11 mouse cellular contexts compared by ENCODE assay signal in genomic region chr7:118585856-118586255, GRCm38 (mm10). TPM values are rescaled to one million over a fixed set of nuclear protein-coding genes. Genes with fewer than 3 reads are reported as not detected.
DNase-seq lines count a peak whose midpoint lies in the region.
"Had no signal": no experiment of that assay in that cellular context is flagged by ENCODE, and none has a peak within 500 bp of the region (broad histone marks: within the 10 kb centered on the region; RNA-seq: fewer than 3 reads in every experiment).

No protein-coding gene starts in this region.

- intact Hi-C loops in heart, postnatal 25 days (cut with DNase I), result no loop called here
- intact Hi-C loops in left cerebral cortex, postnatal 36 days (cut with DNase I), result no loop called here

- DNase-seq in adrenal gland, adult (ENCODE audit: inconsistent age in 2 of 2, low spot score in 1 of 2), result peak; percentile 41 to 50
- DNase-seq in adrenal gland, postnatal 4 days (ENCODE audit: low spot score in 2 of 2), result no peak
- peak; percentile 27 to 68 for DNase-seq in kidney, postnatal 25 days
- no peak for DNase-seq in kidney, postnatal 4 days
- DNase-seq in cerebellum, postnatal 10 days, result peak; percentile 86 to 87
- DNase-seq in heart, postnatal 25 days (ENCODE audit: low spot score), result peak; percentile 24
- no peak for DNase-seq in left cerebral cortex, postnatal 36 days (ENCODE audit: low spot score in 2 of 2)
- DNase-seq in thymus, postnatal 0 days (ENCODE audit: low spot score), result no peak
- DNase-seq: layer of hippocampus, adult 9-11 months had no signal

RNA-seq across cellular contexts. Expression of gene Tmc7, which starts 1.3 kb away (rescaled TPM):
- 1 to 10 TPM; 1.7 to 2.5 TPM for total RNA-seq in adrenal gland, postnatal 4 days (2021)
- 1 to 10 TPM; 6.5 to 6.7 TPM for total RNA-seq in heart, postnatal 25 days (2021)
- total RNA-seq in left cerebral cortex, postnatal 36 days (2021), result 10 to 100 TPM; 15.2 to 19.5 TPM
- 0.75 and 0.78 TPM in 2 replicates for polyA plus RNA-seq in thymus, postnatal 0 days (2015; fragmentation: Nextera tagmentation; extraction: Ambion mirVana)

RNA-seq across cellular contexts. Expression of gene Tmc5, which starts 11.2 kb away (rescaled TPM):
- total RNA-seq in adrenal gland, postnatal 4 days (2021), result under 1 TPM; 0.20 to 0.34 TPM
- total RNA-seq in heart, postnatal 25 days (2021), result under 1 TPM; 0.14 to 0.26 TPM
- total RNA-seq in left cerebral cortex, postnatal 36 days (2021), result under 1 TPM; 0.15 to 0.50 TPM
- 2.0 and 2.2 TPM in 2 replicates for polyA plus RNA-seq in thymus, postnatal 0 days (2015; fragmentation: Nextera tagmentation; extraction: Ambion mirVana)
- total RNA-seq: neutrophil, adult 5-6 weeks had no signal
- polyA plus RNA-seq: liver, embryonic 14.5 days had no signal

RNA-seq across cellular contexts. Expression of gene Coq7, which starts 52.7 kb away (rescaled TPM):
- 10 to 100 TPM; 48.8 to 49.8 TPM for total RNA-seq in adrenal gland, postnatal 4 days (2021)
- total RNA-seq in heart, postnatal 25 days (2021), result 100 to 1,000 TPM; 109 to 115 TPM
- total RNA-seq in left cerebral cortex, postnatal 36 days (2021), result 10 to 100 TPM; 30.8 to 37.6 TPM
- 81.4 and 86.5 TPM in 2 replicates for polyA plus RNA-seq in thymus, postnatal 0 days (2015; fragmentation: Nextera tagmentation; extraction: Ambion mirVana)

Comparison
In these comparisons a context has a peak if more than half of its experiments do, and no peak if none do; other contexts are left out.
1. DNase-seq: peak in adrenal gland, adult (2 of 2), kidney, postnatal 25 days (2 of 2), cerebellum, postnatal 10 days (2 of 2) and heart, postnatal 25 days (single experiment); none in adrenal gland, postnatal 4 days (0 of 2), kidney, postnatal 4 days (0 of 2), left cerebral cortex, postnatal 36 days (0 of 2) and thymus, postnatal 0 days (single experiment).